Mouse (Mus musculus) kidney, embryonic 14.5 days (tissue): ENCODE measurements around the gene Gns. TPM values are rescaled to one million over a fixed set of nuclear protein-coding genes. Genes with fewer than 3 reads are reported as not detected.

ENCODE experiments used
- ATAC-seq: fragments of 200-750 bp; cut with Nextera tagmentation; 2 replicates; pipeline ENCODE4 v1.8.0; 2017; ENCODE audit warnings: moderate number of reproducible peaks, mild to moderate bottlenecking, moderate TSS enrichment, moderate library complexity; ENCODE audit not compliant: low FRiP score, low TSS enrichment
- H3K27ac ChIP-seq: fragments of 300-500 bp; sonication (generic); 2 replicates; pipeline ENCODE4 v1.5.1; 2014; ENCODE audit warnings: low read depth, mild to moderate bottlenecking, low read length, moderate library complexity, mixed read lengths
- H3K27me3 ChIP-seq: fragments of 300-500 bp; sonication (generic); 2 replicates; pipeline ENCODE4 v1.6.1; 2014; ENCODE audit warnings: mild to moderate bottlenecking, low read length; ENCODE audit not compliant: control insufficient read depth, insufficient read depth
- H3K36me3 ChIP-seq: fragments of 300-500 bp; sonication (generic); 2 replicates; pipeline ENCODE4 v1.6.1; 2014; ENCODE audit warnings: low read length, mixed read lengths; ENCODE audit not compliant: control insufficient read depth, insufficient read depth
- H3K4me1 ChIP-seq: fragments of 300-500 bp; sonication (generic); 2 replicates; pipeline ENCODE4 v1.6.1; 2014; ENCODE audit warnings: low read length, mixed read lengths; ENCODE audit not compliant: control insufficient read depth, insufficient read depth
- H3K4me2 ChIP-seq: fragments of 300-500 bp; sonication (generic); replicated peaks from 2 replicates; pipeline ENCODE4 v1.6.1; 2014; ENCODE audit warnings: low read depth, mild to moderate bottlenecking, low read length
- H3K4me3 ChIP-seq: fragments of 300-500 bp; sonication (generic); 2 replicates; pipeline ENCODE4 v1.5.1; 2014; ENCODE audit warnings: mild to moderate bottlenecking, low read length
- H3K9ac ChIP-seq: fragments of 300-500 bp; sonication (generic); 2 replicates; pipeline ENCODE4 v1.6.1; 2014; ENCODE audit warnings: low read depth, mild to moderate bottlenecking, low read length, moderate library complexity
- H3K9me3 ChIP-seq: fragments of 300-500 bp; sonication (generic); 2 replicates; pipeline ENCODE4 v1.6.1; 2016; ENCODE audit warnings: low read length; ENCODE audit not compliant: control insufficient read depth
- WGBS: fragments of 180-500 bp; shearing (Covaris S2); extraction: QIAGEN DNeasy Blood & Tissue Kit; methylation state at CpG from one replicate; pipeline ENCODE4 v1.1.7; 2014; 5-methylcytosine and 5-hydroxymethylcytosine counted together
- polyA plus RNA-seq: library from polyadenylated mRNA; unstranded; fragments of >200 nt; fragmentation: Nextera tagmentation; extraction: Ambion mirVana; gene quantifications from 2 replicates; pipeline ENCODE4 v1.2.1, GENCODE M21; 2014

Gene Gns
- polyA plus RNA-seq, 1 experiment from 2014 or later: 48.7 TPM

- WGBS: 47% methylated on average over 9 of the region's 9 CpGs
Observed at GRCm38 (mm10) chr10:121386347-121386746, 21.5 kb downstream of the Gns start.

GRCm38 (mm10) chr10:121390602-121391001 lies 25.7 kb downstream of the Gns start:
- Histone ChIP-seq H3K4me2 (no peak overlapping the region), H3K9me3 (no peaks in the 10 kb centered on the region), H3K4me1 (no peaks in the 10 kb centered on the region), H3K9ac (no peak overlapping the region), H3K4me3 (no peak overlapping the region), H3K27me3 (no peaks in the 10 kb centered on the region), H3K27ac (no peak overlapping the region), H3K36me3 (peaks cover 85% of the 10 kb centered on the region)
- WGBS: 79% methylated on average over 10 of the region's 10 CpGs
- ATAC-seq: no peak

More at GRCm38 (mm10) chr10:121386347-121386746, 21.5 kb downstream of the Gns start:
- Histone ChIP-seq H3K27me3 (no peaks in the 10 kb centered on the region), H3K4me1 (no peaks in the 10 kb centered on the region), H3K4me3 (no peak overlapping the region), H3K36me3 (peaks cover 79% of the 10 kb centered on the region), H3K4me2 (no peak overlapping the region), H3K9me3 (no peaks in the 10 kb centered on the region), H3K9ac (no peak overlapping the region), H3K27ac (no peak overlapping the region)
- 0 out of 2 replicates have a peak, but pooled peaks have one; percentile 17 for ATAC-seq

GRCm38 (mm10) chr10:121391901-121392300 lies 27.0 kb downstream of the Gns start:
- Histone ChIP-seq H3K27me3 (no peaks in the 10 kb centered on the region), H3K4me1 (no peaks in the 10 kb centered on the region), H3K4me3 (no peak overlapping the region), H3K4me2 (no peak overlapping the region), H3K9ac (no peak overlapping the region), H3K27ac (no peak overlapping the region), H3K36me3 (peaks cover 88% of the 10 kb centered on the region), H3K9me3 (no peaks in the 10 kb centered on the region)
- no peak for ATAC-seq
- 96% methylated on average over 8 of the region's 8 CpGs for WGBS

- no peak overlapping the region for H3K4me2 ChIP-seq
- WGBS: 76% methylated on average over 6 of the region's 6 CpGs
- peaks cover 72% of the 10 kb centered on the region for H3K36me3 ChIP-seq
- H3K4me3 ChIP-seq: no peak overlapping the region
- H3K4me1 ChIP-seq: no peaks in the 10 kb centered on the region
- no peak overlapping the region for H3K27ac ChIP-seq
- H3K9me3 ChIP-seq: no peaks in the 10 kb centered on the region
- no peak for ATAC-seq
- H3K27me3 ChIP-seq: no peaks in the 10 kb centered on the region
- no peak overlapping the region for H3K9ac ChIP-seq
Observed at GRCm38 (mm10) chr10:121394270-121394669, 29.4 kb downstream of the Gns start.

GRCm38 (mm10) chr10:121394789-121395325 lies 30.0 kb downstream of the Gns start:
- Histone ChIP-seq H3K9ac (no peak overlapping the region), H3K4me3 (no peak overlapping the region), H3K36me3 (peaks cover 66% of the 10 kb centered on the region), H3K27me3 (no peaks in the 10 kb centered on the region), H3K27ac (no peak overlapping the region), H3K4me1 (no peaks in the 10 kb centered on the region), H3K9me3 (no peaks in the 10 kb centered on the region), H3K4me2 (no peak overlapping the region)
- ATAC-seq: no peak
- 72% methylated on average over 18 of the region's 18 CpGs for WGBS

GRCm38 (mm10) chr10:121395542-121396176 lies 30.8 kb downstream of the Gns start:
- H3K4me2 ChIP-seq: no peak overlapping the region
- H3K4me3 ChIP-seq: no peak overlapping the region
- H3K27me3 ChIP-seq: no peaks in the 10 kb centered on the region
- no peak for ATAC-seq
- H3K27ac ChIP-seq: no peak overlapping the region
- H3K4me1 ChIP-seq: no peaks in the 10 kb centered on the region
- H3K9me3 ChIP-seq: no peaks in the 10 kb centered on the region
- H3K9ac ChIP-seq: no peak overlapping the region
- 74% methylated on average over 20 of the region's 20 CpGs for WGBS
- peaks cover 58% of the 10 kb centered on the region for H3K36me3 ChIP-seq

- Histone ChIP-seq H3K27ac (no peak overlapping the region), H3K4me1 (no peaks in the 10 kb centered on the region), H3K4me2 (no peak overlapping the region), H3K9ac (no peak overlapping the region), H3K27me3 (no peaks in the 10 kb centered on the region), H3K9me3 (no peaks in the 10 kb centered on the region), H3K36me3 (peaks cover 29% of the 10 kb centered on the region), H3K4me3 (no peak overlapping the region)
- 87% methylated on average over 7 of the region's 7 CpGs for WGBS
- no peak for ATAC-seq
Observed at GRCm38 (mm10) chr10:121398599-121398998, 33.7 kb downstream of the Gns start.

- no peaks in the 10 kb centered on the region for H3K9me3 ChIP-seq
- H3K4me1 ChIP-seq: no peaks in the 10 kb centered on the region
- no peak overlapping the region for H3K9ac ChIP-seq
- no peak overlapping the region for H3K27ac ChIP-seq
- no peak for ATAC-seq
- 77% methylated on average over 7 of the region's 7 CpGs for WGBS
- H3K4me2 ChIP-seq: no peak overlapping the region
- peaks cover 5% of the 10 kb centered on the region; the same call in 1 of the 2 replicates for H3K36me3 ChIP-seq
- H3K4me3 ChIP-seq: no peak overlapping the region
- H3K27me3 ChIP-seq: no peaks in the 10 kb centered on the region
Observed at GRCm38 (mm10) chr10:121401005-121401404, 36.1 kb downstream of the Gns start.

- Histone ChIP-seq H3K4me2 (no peak overlapping the region), H3K9ac (no peak overlapping the region), H3K27me3 (no peaks in the 10 kb centered on the region), H3K36me3 (no peaks in the 10 kb centered on the region), H3K4me1 (no peaks in the 10 kb centered on the region), H3K9me3 (no peaks in the 10 kb centered on the region), H3K4me3 (no peak overlapping the region), H3K27ac (no peak overlapping the region)
- ATAC-seq: no peak
- 73% methylated on average over 9 of the region's 9 CpGs for WGBS
Observed at GRCm38 (mm10) chr10:121403104-121403503, 38.2 kb downstream of the Gns start.
